22 mouse cellular contexts compared by ENCODE assay signal in genomic region chr11:8669138-8669537, GRCm38 (mm10). TPM values are rescaled to one million over a fixed set of nuclear protein-coding genes. Genes with fewer than 3 reads are reported as not detected.
DNase-seq lines count a peak whose midpoint lies in the region; ATAC-seq and TF ChIP-seq lines count a peak whose summit lies in the region.
"Had no signal": no experiment of that assay in that cellular context is flagged by ENCODE, and none has a peak within 500 bp of the region (broad histone marks: within the 10 kb centered on the region; RNA-seq: fewer than 3 reads in every experiment).

No protein-coding gene starts in this region.

- 86% methylated on average over 2 of the region's 2 CpGs for WGBS in kidney, embryonic 16.5 days
- WGBS in kidney, adult 2 months: 64% methylated on average over 2 of the region's 2 CpGs
- 84% methylated on average over 2 of the region's 2 CpGs for WGBS in lung, postnatal 0 days
- WGBS in midbrain, embryonic 13.5 days: 93% methylated on average over 2 of the region's 2 CpGs
- WGBS in hindbrain, embryonic 10.5 days: 92% methylated on average over 2 of the region's 2 CpGs

- TF ChIP-seq CTCF in kidney, adult 2 months (conservative IDR thresholded peaks at IDR 0.05; ENCODE audit: insufficient read depth, insufficient read length, low read depth, low read length): no peak
- no peak for TF ChIP-seq CTCF in lung, postnatal 0 days (IDR thresholded peaks at IDR 0.05)
- no peak for TF ChIP-seq CTCF in Patski (IDR thresholded peaks at IDR 0.05)

- no peaks in the 10 kb centered on the region for H3K27me3 ChIP-seq in kidney, embryonic 16.5 days (ENCODE audit: insufficient read depth, low read length)
- H3K27me3 ChIP-seq in kidney, adult 2 months (replicated peaks; ENCODE audit: control insufficient read depth, insufficient read depth, low read length): no peaks in the 10 kb centered on the region
- no peaks in the 10 kb centered on the region for H3K27me3 ChIP-seq in lung, postnatal 0 days (replicated peaks; ENCODE audit: insufficient read depth, low read length)
- H3K27me3 ChIP-seq in Patski: no peaks in the 10 kb centered on the region
- peaks cover 17% of the 10 kb centered on the region for H3K27me3 ChIP-seq in midbrain, embryonic 13.5 days
- H3K27me3 ChIP-seq in hindbrain, embryonic 10.5 days (ENCODE audit: insufficient read depth, poor library complexity, severe bottlenecking): peaks cover 17% of the 10 kb centered on the region
- H3K27me3 ChIP-seq: embryonic facial prominence, embryonic 12.5 days; forebrain, embryonic 15.5 days had no signal

- H3K4me1 ChIP-seq in kidney, embryonic 16.5 days (ENCODE audit: insufficient read depth, low read length): peaks cover 12% of the 10 kb centered on the region
- no peaks in the 10 kb centered on the region for H3K4me1 ChIP-seq in kidney, adult 2 months (ENCODE audit: control insufficient read depth, insufficient read depth, low read length)
- peaks cover 7% of the 10 kb centered on the region; the same call in 1 of the 2 replicates for H3K4me1 ChIP-seq in lung, postnatal 0 days (ENCODE audit: insufficient read depth, low read depth, low read length)
- H3K4me1 ChIP-seq in midbrain, embryonic 13.5 days (replicated peaks): peaks cover 4% of the 10 kb centered on the region; the same call in 1 of the 2 replicates
- peaks cover 6% of the 10 kb centered on the region for H3K4me1 ChIP-seq in hindbrain, embryonic 10.5 days (replicated peaks)

- H3K9me3 ChIP-seq in kidney, embryonic 16.5 days (ENCODE audit: low read length): no peaks in the 10 kb centered on the region; the same call in 1 of the 2 replicates
- no peaks in the 10 kb centered on the region for H3K9me3 ChIP-seq in lung, postnatal 0 days (ENCODE audit: low read length)
- H3K9me3 ChIP-seq in midbrain, embryonic 13.5 days: no peaks in the 10 kb centered on the region
- no peaks in the 10 kb centered on the region for H3K9me3 ChIP-seq in hindbrain, embryonic 10.5 days
- H3K9me3 ChIP-seq: embryonic facial prominence, embryonic 10.5 days; embryonic facial prominence, embryonic 12.5 days; forebrain, embryonic 13.5 days; forebrain, embryonic 15.5 days had no signal

- H3K36me3 ChIP-seq in kidney, embryonic 16.5 days (ENCODE audit: insufficient read depth, low read length): no peaks in the 10 kb centered on the region
- no peaks in the 10 kb centered on the region for H3K36me3 ChIP-seq in kidney, adult 2 months (ENCODE audit: control insufficient read depth, insufficient read depth, low read length)
- no peaks in the 10 kb centered on the region for H3K36me3 ChIP-seq in lung, postnatal 0 days (ENCODE audit: insufficient read depth, low read length)
- no peaks in the 10 kb centered on the region for H3K36me3 ChIP-seq in midbrain, embryonic 13.5 days
- no peaks in the 10 kb centered on the region for H3K36me3 ChIP-seq in hindbrain, embryonic 10.5 days
- H3K36me3 ChIP-seq: embryonic facial prominence, embryonic 10.5 days; embryonic facial prominence, embryonic 12.5 days; forebrain, embryonic 15.5 days had no signal

- TF ChIP-seq POLR2A in kidney, adult 2 months (IDR thresholded peaks at IDR 0.05; ENCODE audit: low read depth, low read length): no peak

- TF ChIP-seq EP300 in lung, postnatal 0 days (IDR thresholded peaks at IDR 0.05): no peak

- no peak for DNase-seq in kidney, adult 2 months
- DNase-seq in lung, postnatal 0 days (ENCODE audit: low spot score): peak; percentile 64
- no peak for DNase-seq in lung, postnatal 4 days
- DNase-seq in Patski (ENCODE audit: low read depth, low spot score): no peak
- no peak for DNase-seq in hindbrain, embryonic 10.5 days (ENCODE audit: low spot score)
- DNase-seq: adrenal gland, adult 8-10 months; adrenal gland, postnatal 14 days; adrenal gland, postnatal 36 days; cerebellum, adult 11-12 months; cerebellum, adult 2 months; cerebellum, adult 9-10 months; cerebellum, postnatal 10 days; cerebellum, postnatal 25 days; forebrain, postnatal 0 days had no signal

- H3K4me2 ChIP-seq in kidney, embryonic 16.5 days (replicated peaks; ENCODE audit: low read depth, low read length): no peak overlapping the region
- H3K4me2 ChIP-seq in lung, postnatal 0 days (replicated peaks; ENCODE audit: low read depth, low read length): no peak overlapping the region
- no peak overlapping the region for H3K4me2 ChIP-seq in midbrain, embryonic 13.5 days (replicated peaks)
- H3K4me2 ChIP-seq: embryonic facial prominence, embryonic 12.5 days; forebrain, embryonic 13.5 days; forebrain, embryonic 15.5 days had no signal

- in situ Hi-C loops in Patski (cut with MboI; ENCODE audit: low pct_unique_long_range_greater_than_20kb): loop anchor here (25.0 kb wide), 1 partner anchor 232 kb away; no protein-coding TSS in a partner anchor

- POLR2A ChIA-PET in Patski (lab: Charles Lee): interaction anchor here (0.7 kb wide), 1 partner anchor 114 kb away, joined by 3 read pairs; no protein-coding TSS in a partner anchor

- CTCF ChIA-PET in Patski (lab: Charles Lee): interaction anchor here (1.1 to 1.2 kb wide), 3 partner anchors 22 to 187 kb away, joined by 3 to 4 read pairs (median 3); no protein-coding TSS in a partner anchor

- no peak overlapping the region for H3K4me3 ChIP-seq in kidney, embryonic 16.5 days (ENCODE audit: low read length)
- H3K4me3 ChIP-seq in kidney, adult 2 months (ENCODE audit: insufficient read depth, low read depth, low read length): no peak overlapping the region
- H3K4me3 ChIP-seq in lung, postnatal 0 days (ENCODE audit: low read depth, low read length): no peak overlapping the region
- no peak overlapping the region for H3K4me3 ChIP-seq in midbrain, embryonic 13.5 days (replicated peaks)
- no peak overlapping the region for H3K4me3 ChIP-seq in hindbrain, embryonic 10.5 days
- H3K4me3 ChIP-seq: embryonic facial prominence, embryonic 10.5 days; embryonic facial prominence, embryonic 12.5 days; forebrain, embryonic 13.5 days; forebrain, embryonic 15.5 days had no signal

- 0 out of 2 replicates have a peak overlapping the region, but pooled peaks have one; percentile 19 for H3K27ac ChIP-seq in kidney, embryonic 16.5 days (ENCODE audit: low read length)
- H3K27ac ChIP-seq in kidney, adult 2 months (ENCODE audit: insufficient read depth, low read depth, low read length): no peak overlapping the region
- H3K27ac ChIP-seq in lung, postnatal 0 days (ENCODE audit: low read length): no peak overlapping the region
- H3K27ac ChIP-seq in midbrain, embryonic 13.5 days: no peak overlapping the region
- no peak overlapping the region for H3K27ac ChIP-seq in hindbrain, embryonic 10.5 days
- H3K27ac ChIP-seq: embryonic facial prominence, embryonic 10.5 days; embryonic facial prominence, embryonic 12.5 days; forebrain, embryonic 13.5 days; forebrain, embryonic 15.5 days had no signal

- H3K9ac ChIP-seq in kidney, embryonic 16.5 days (replicated peaks; ENCODE audit: low read length): no peak overlapping the region
- H3K9ac ChIP-seq in lung, postnatal 0 days (replicated peaks; ENCODE audit: low read depth): no peak overlapping the region
- H3K9ac ChIP-seq in midbrain, embryonic 13.5 days (replicated peaks): no peak overlapping the region
- H3K9ac ChIP-seq: embryonic facial prominence, embryonic 12.5 days; forebrain, embryonic 13.5 days; forebrain, embryonic 15.5 days; forebrain, postnatal 0 days had no signal

- ATAC-seq in kidney, embryonic 16.5 days (ENCODE audit: low FRiP score, low TSS enrichment): no peak
- ATAC-seq in lung, postnatal 0 days: no peak
- ATAC-seq in Patski: peak; percentile 3
- 0 out of 2 replicates have a peak, but pooled peaks have one; percentile 4 for ATAC-seq in granulocyte monocyte progenitor cell, adult 5-6 weeks (replicated peaks; ENCODE audit: poor library complexity, severe bottlenecking)
- ATAC-seq in midbrain, embryonic 13.5 days: no peak
- ATAC-seq: forebrain, embryonic 13.5 days; forebrain, embryonic 15.5 days; forebrain, postnatal 0 days had no signal

RNA-seq across cellular contexts. Expression of gene Tns3, which starts 4.8 kb away (rescaled TPM):
- polyA plus RNA-seq in kidney, embryonic 16.5 days (2015; fragmentation: Nextera tagmentation; extraction: Ambion mirVana): 31.5 and 32.7 TPM in 2 replicates
- polyA plus RNA-seq in kidney, adult 2 months (2012; rRNA removed): 63.7 and 70.5 TPM in 2 replicates
- polyA plus RNA-seq in lung, postnatal 0 days (2015; fragmentation: Nextera tagmentation; extraction: Ambion mirVana): 34.9 and 37.5 TPM in 2 replicates
- polyA plus RNA-seq in Patski (2021): 75.4 TPM
- total RNA-seq in granulocyte monocyte progenitor cell, adult 5-6 weeks (2014; fragmentation: Nextera tagmentation): 26.9 TPM in 2 replicates
- 13.0 and 13.1 TPM in 2 replicates for total RNA-seq in granulocyte monocyte progenitor cell, adult 5-6 weeks (2017)
- 4.4 TPM in 2 replicates for polyA plus RNA-seq in midbrain, embryonic 13.5 days (2015; fragmentation: Nextera tagmentation; extraction: Ambion mirVana)
- polyA plus RNA-seq in hindbrain, embryonic 10.5 days (2016; fragmentation: Nextera tagmentation; extraction: Ambion mirVana): 9.7 and 10.9 TPM in 2 replicates
- total RNA-seq: MEL had no signal

Comparison
In these comparisons a context has a peak if more than half of its experiments do, and no peak if none do; other contexts are left out.
1. ATAC-seq: peak in Patski (single experiment) and granulocyte monocyte progenitor cell, adult 5-6 weeks (single experiment); none in kidney, embryonic 16.5 days (single experiment), lung, postnatal 0 days (single experiment) and midbrain, embryonic 13.5 days (single experiment).